11 mouse cellular contexts compared by ENCODE assay signal in genomic region chr1:59734076-59734475, GRCm38 (mm10). TPM values are rescaled to one million over a fixed set of nuclear protein-coding genes. Genes with fewer than 3 reads are reported as not detected.
A peak's percentile ranks its signal among the peaks of the same experiment; 100 is the strongest.
DNase-seq lines count a peak whose midpoint lies in the region; ATAC-seq lines count a peak whose summit lies in the region.
"Had no signal": no experiment of that assay in that cellular context is flagged by ENCODE, and none has a peak within 500 bp of the region (broad histone marks: within the 10 kb centered on the region; RNA-seq: fewer than 3 reads in every experiment).

No protein-coding gene starts in this region.

- peak; percentile 9 for DNase-seq in layer of hippocampus, adult 11-12 months (ENCODE audit: low spot score)
- no peak for DNase-seq in layer of hippocampus, adult 9-10 months (ENCODE audit: low spot score)
- peak; percentile 36 for DNase-seq in fibroblast of lung, adult 2 months (ENCODE audit: low read depth)
- DNase-seq in heart, postnatal 10 days: peak; percentile 10 to 34
- peak; percentile 60 for DNase-seq in lung, postnatal 36 days
- DNase-seq in adrenal gland, postnatal 10 days: no peak
- DNase-seq: adrenal gland, adult 2 months; cerebellum, postnatal 25 days; thymus, postnatal 36 days had no signal

- no peak for ATAC-seq in CD4-positive, CD25-positive, alpha-beta regulatory T cell, adult 4 months
- ATAC-seq: forebrain, embryonic 14.5 days had no signal

- intact Hi-C loops in heart, postnatal 10 days (cut with DNase I): no loop called here

RNA-seq across cellular contexts. Expression of gene Bmpr2, which starts 29.1 kb away (rescaled TPM):
- 10 to 100 TPM; 51.1 to 52.2 TPM for total RNA-seq in heart, postnatal 10 days (2021)
- polyA plus RNA-seq in CD4-positive, CD25-positive, alpha-beta regulatory T cell, adult 4 months (2017; shearing (Covaris generic)): 1 to 10 TPM; 2.6 to 3.0 TPM
- 10 to 100 TPM; 49.2 to 55.0 TPM for total RNA-seq in adrenal gland, postnatal 10 days (2021)

RNA-seq across cellular contexts. Expression of gene Nop58, which starts 49.3 kb away (rescaled TPM):
- 10 to 100 TPM; 53.8 to 59.4 TPM for total RNA-seq in heart, postnatal 10 days (2021)
- 100 to 1,000 TPM; 181 to 197 TPM for polyA plus RNA-seq in CD4-positive, CD25-positive, alpha-beta regulatory T cell, adult 4 months (2017; shearing (Covaris generic))
- total RNA-seq in adrenal gland, postnatal 10 days (2021): 100 to 1,000 TPM; 114 to 126 TPM

Comparison
In these comparisons a context has a peak if more than half of its experiments do, and no peak if none do; other contexts are left out.
1. DNase-seq: peak in layer of hippocampus, adult 11-12 months (single experiment), fibroblast of lung, adult 2 months (single experiment), heart, postnatal 10 days (2 of 2) and lung, postnatal 36 days (single experiment); none in layer of hippocampus, adult 9-10 months (single experiment) and adrenal gland, postnatal 10 days (single experiment).